Mouse (Mus musculus) brain, embryonic 14.5 days (tissue): ENCODE results near the gene Gpr132.

Experiments
- CTCF ChIP-seq: fragments of 200-500 bp; IDR thresholded peaks from 2 replicates; pipeline ENCODE4 v1.5.1; 2012; ENCODE audit warnings: inconsistent platforms, mild to moderate bottlenecking, moderate library complexity, borderline replicate concordance; ENCODE audit not compliant: insufficient read depth, insufficient read length; ENCODE audit errors: extremely low read depth
- POLR2A ChIP-seq: fragments of 200-500 bp; IDR thresholded peaks from 2 replicates; pipeline ENCODE4 v1.6.1; 2012; ENCODE audit warnings: mild to moderate bottlenecking, inconsistent platforms, borderline replicate concordance; ENCODE audit not compliant: poor library complexity, insufficient read depth, insufficient read length, severe bottlenecking; ENCODE audit errors: extremely low read depth

DNA sequence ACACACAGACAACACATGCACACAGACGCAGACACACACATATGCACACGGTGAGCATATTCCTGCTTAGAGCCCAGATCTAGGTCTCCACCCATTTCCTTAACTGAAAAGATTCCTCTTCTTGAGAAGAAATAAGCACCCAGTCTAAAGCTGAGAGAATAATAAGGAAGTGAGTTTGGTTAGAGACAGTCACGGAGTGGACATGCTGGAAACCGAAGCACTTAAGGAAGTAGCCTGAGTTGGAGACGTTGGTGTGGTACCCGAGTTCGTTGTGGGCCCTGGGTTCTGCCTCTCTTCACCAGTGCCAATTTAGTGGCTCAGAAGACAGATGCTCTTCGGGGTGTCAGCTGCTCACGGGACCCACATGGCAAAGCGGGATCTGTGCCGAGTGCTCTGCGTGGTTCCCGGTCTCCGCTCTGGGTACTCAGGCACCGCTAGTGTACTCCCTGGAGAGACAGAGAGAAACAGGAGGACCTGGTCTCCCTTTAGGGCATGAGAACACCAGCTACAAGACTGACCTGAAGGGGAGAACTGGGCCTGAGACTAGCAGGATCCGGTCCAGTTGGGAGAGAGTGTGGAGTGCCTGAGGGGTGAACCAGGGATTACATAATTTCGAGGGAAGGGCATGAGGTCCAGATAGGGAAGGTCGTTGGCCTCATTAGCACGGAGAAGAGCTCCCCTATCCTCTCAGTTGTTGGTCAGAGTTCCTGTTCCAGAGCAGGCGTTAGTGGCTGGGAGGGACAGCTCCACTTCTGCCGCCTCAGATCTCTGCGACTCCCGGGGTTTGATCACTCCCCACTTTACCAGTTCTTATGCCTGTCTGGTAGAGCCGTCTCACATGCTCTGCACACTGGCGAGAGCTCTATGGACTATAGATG, 27.6 kb downstream of the Gpr132 start:
- no peak for TF ChIP-seq CTCF
- no peak for TF ChIP-seq POLR2A
